Mouse (Mus musculus): Measurements from ENCODE around the gene Elf2. TPM values are rescaled to one million over a fixed set of nuclear protein-coding genes. Genes with fewer than 3 reads are reported as not detected.

Gene Elf2
- total and polyA plus RNA-seq, 3 experiments = 38.0 to 53.3 (median 46.5) TPM

- H3K79me2 ChIP-seq (ENCODE audit: control insufficient read depth, insufficient read depth, low read length, poor library complexity) = no peaks in the 10 kb centered on the region; the same call in 1 of the 2 replicates
- no peak overlapping the region for H3K27ac ChIP-seq (ENCODE audit: control insufficient read depth, low read depth, low read length)
- H3K27me3 ChIP-seq (ENCODE audit: control insufficient read depth in 1 of 2, insufficient read depth in 2 of 2, low read length in 2 of 2) = no peaks in the 10 kb centered on the region
- no peak overlapping the region for H3K4me3 ChIP-seq (ENCODE audit: control insufficient read depth in 1 of 2, insufficient read depth in 1 of 2, low read depth in 2 of 2, low read length in 2 of 2)
- no peak for DNase-seq (ENCODE audit: low read depth, low spot score)
- no peak overlapping the region for H3K9ac ChIP-seq (ENCODE audit: control insufficient read depth, low read depth, low read length, poor library complexity, severe bottlenecking)
- TF ChIP-seq MAZ (IDR thresholded peaks at IDR 0.05; ENCODE audit: low read depth, low read length) (no peak), POLR2AphosphoS5 (IDR thresholded peaks at IDR 0.05; ENCODE audit: borderline replicate concordance, low read depth, low read length) (no peak), USF1 (IDR thresholded peaks at IDR 0.05; ENCODE audit: low read depth, low read length) (no peak), SMC3 (IDR thresholded peaks at IDR 0.05; ENCODE audit: low read depth, low read length) (no peak), TAL1 (IDR thresholded peaks at IDR 0.05; ENCODE audit: low read length) (no peak), POLR2A (IDR thresholded peaks at IDR 0.05; ENCODE audit: control insufficient read depth in 1 of 2, insufficient read depth in 1 of 2, low read depth in 1 of 2, low read length in 2 of 2, poor library complexity in 1 of 2) (no peak), E2F4 (IDR thresholded peaks at IDR 0.05; ENCODE audit: borderline replicate concordance, low read depth, low read length) (no peak), SIN3A (IDR thresholded peaks at IDR 0.05; ENCODE audit: low read length) (no peak), MEF2A (IDR thresholded peaks at IDR 0.05; ENCODE audit: extremely low read depth, insufficient replicate concordance, low read depth, low read length, poor library complexity, severe bottlenecking) (no peak), USF2 (IDR thresholded peaks at IDR 0.05; ENCODE audit: borderline replicate concordance in 1 of 2, insufficient read depth in 1 of 2, low read depth in 1 of 2, low read length in 2 of 2) (no peak), JUND (IDR thresholded peaks at IDR 0.05; ENCODE audit: low read depth, low read length) (no peak), BHLHE40 (IDR thresholded peaks at IDR 0.05; ENCODE audit: borderline replicate concordance, low read depth, low read length) (no peak)
- H3K9me3 ChIP-seq (replicated peaks; ENCODE audit: insufficient read depth, low read length) = no peaks in the 10 kb centered on the region
- no peaks in the 10 kb centered on the region for H3K4me1 ChIP-seq (ENCODE audit: control insufficient read depth in 1 of 2, insufficient read depth in 2 of 2, low read length in 2 of 2)
- H3K36me3 ChIP-seq (ENCODE audit: control insufficient read depth in 1 of 2, insufficient read depth in 2 of 2, low read length in 2 of 2) = peaks cover 0 to 1% of the 10 kb centered on the region in 2 experiments; a peak in 2 of 4 replicates
These were observed 37.4 kb downstream of the Elf2 start for GRCm38 (mm10) chr3:51302971-51303476.

- no peaks in the 10 kb centered on the region for H3K27me3 ChIP-seq (ENCODE audit: control insufficient read depth in 1 of 2, insufficient read depth in 2 of 2, low read length in 2 of 2)
- H3K9me3 ChIP-seq (replicated peaks; ENCODE audit: insufficient read depth, low read length) = no peaks in the 10 kb centered on the region
- no peak overlapping the region for H3K27ac ChIP-seq (ENCODE audit: control insufficient read depth, low read depth, low read length)
- H3K36me3 ChIP-seq (ENCODE audit: control insufficient read depth in 1 of 2, insufficient read depth in 2 of 2, low read length in 2 of 2) = peaks cover 0 to 5% of the 10 kb centered on the region in 2 experiments; a peak in 3 of 4 replicates
- H3K79me2 ChIP-seq (ENCODE audit: control insufficient read depth, insufficient read depth, low read length, poor library complexity) = no peaks in the 10 kb centered on the region; the same call in 1 of the 2 replicates
- H3K9ac ChIP-seq (ENCODE audit: control insufficient read depth, low read depth, low read length, poor library complexity, severe bottlenecking) = no peak overlapping the region
- no peak overlapping the region for H3K4me3 ChIP-seq (ENCODE audit: control insufficient read depth in 1 of 2, insufficient read depth in 1 of 2, low read depth in 2 of 2, low read length in 2 of 2)
- TF ChIP-seq CTCF (IDR thresholded peaks at IDR 0.05 in 2 of 3, conservative IDR thresholded peaks at IDR 0.05 in 1 of 3; ENCODE audit: control insufficient read depth in 1 of 3, insufficient read depth in 1 of 3, low read depth in 2 of 3, low read length in 3 of 3, poor library complexity in 1 of 3, severe bottlenecking in 1 of 3) = no peak
- TF ChIP-seq MAX (IDR thresholded peaks at IDR 0.05; ENCODE audit: low read length) = no peak
- no peak for TF ChIP-seq BHLHE40 (IDR thresholded peaks at IDR 0.05; ENCODE audit: borderline replicate concordance, low read depth, low read length)
- no peak for TF ChIP-seq CHD1 (IDR thresholded peaks at IDR 0.05; ENCODE audit: low read depth, low read length)
- no peak for TF ChIP-seq MYC (IDR thresholded peaks at IDR 0.05; ENCODE audit: low read depth, low read length)
- no peak for TF ChIP-seq MAFK (IDR thresholded peaks at IDR 0.05; ENCODE audit: borderline replicate concordance, low read depth, low read length)
- no peak for TF ChIP-seq MEF2A (IDR thresholded peaks at IDR 0.05; ENCODE audit: extremely low read depth, insufficient replicate concordance, low read depth, low read length, poor library complexity, severe bottlenecking)
- no peak for TF ChIP-seq UBTF (IDR thresholded peaks at IDR 0.05; ENCODE audit: borderline replicate concordance, insufficient read depth, low read depth, low read length)
- TF ChIP-seq MAZ (IDR thresholded peaks at IDR 0.05; ENCODE audit: low read depth, low read length) = no peak
- no peak for TF ChIP-seq HCFC1 (IDR thresholded peaks at IDR 0.05; ENCODE audit: low read depth, low read length)
- H3K4me1 ChIP-seq (ENCODE audit: control insufficient read depth in 1 of 2, insufficient read depth in 2 of 2, low read length in 2 of 2) = no peaks in the 10 kb centered on the region; a peak in 1 of 4 replicates
- DNase-seq (ENCODE audit: low read depth, low spot score) = no peak
These were observed 38.9 kb downstream of the Elf2 start for GRCm38 (mm10) chr3:51301583-51301982.
